Mouse (Mus musculus) limb, embryonic 14.5 days (tissue): ENCODE data around the gene Ube2d3. TPM values are rescaled to one million over a fixed set of nuclear protein-coding genes. Genes with fewer than 3 reads are reported as not detected.

Source experiments
- ATAC-seq: fragments of 200-750 bp; cut with Nextera tagmentation; 2 replicates; pipeline ENCODE4 v1.8.0; 2017; ENCODE audit warnings: low read depth, moderate number of reproducible peaks, moderate TSS enrichment; ENCODE audit not compliant: low FRiP score
- DNase-seq: peaks from one replicate; pipeline ENCODE4 v3.0.0-alpha.2; 2015; ENCODE audit warnings: low spot score
- H3K27ac ChIP-seq: fragments of 300-500 bp; sonication (generic); replicated peaks from 2 replicates; pipeline ENCODE4 v1.5.1; 2014; ENCODE audit warnings: low read depth, mild to moderate bottlenecking, low read length, moderate library complexity, mixed read lengths
- H3K27me3 ChIP-seq: fragments of 300-500 bp; sonication (generic); 2 replicates; pipeline ENCODE4 v1.6.1; 2014; ENCODE audit warnings: low read length, mixed read lengths; ENCODE audit not compliant: control insufficient read depth, insufficient read depth
- H3K36me3 ChIP-seq: fragments of 300-500 bp; sonication (generic); 2 replicates; pipeline ENCODE4 v1.6.1; 2014; ENCODE audit warnings: mild to moderate bottlenecking, low read length, moderate library complexity, mixed read lengths; ENCODE audit not compliant: control insufficient read depth, insufficient read depth
- H3K4me1 ChIP-seq: fragments of 300-500 bp; sonication (generic); 2 replicates; pipeline ENCODE4 v1.6.1; 2014; ENCODE audit warnings: antibody characterized with exemption, low read length, mixed read lengths; ENCODE audit not compliant: control insufficient read depth, insufficient read depth
- H3K4me2 ChIP-seq: fragments of 300-500 bp; sonication (generic); replicated peaks from 2 replicates; pipeline ENCODE4 v1.6.1; 2014; ENCODE audit warnings: low read depth, mild to moderate bottlenecking, low read length, moderate library complexity; ENCODE audit not compliant: severe bottlenecking
- H3K4me3 ChIP-seq: fragments of 300-500 bp; sonication (generic); replicated peaks from 2 replicates; pipeline ENCODE4 v1.5.1; 2014; ENCODE audit warnings: low read length
- H3K9ac ChIP-seq: fragments of 300-500 bp; sonication (generic); 2 replicates; pipeline ENCODE4 v1.6.1; 2014; ENCODE audit warnings: mild to moderate bottlenecking, low read depth, low read length, moderate library complexity; ENCODE audit not compliant: severe bottlenecking
- H3K9me3 ChIP-seq: fragments of 300-500 bp; sonication (generic); 2 replicates; pipeline ENCODE4 v1.6.1; 2016; ENCODE audit warnings: low read length; ENCODE audit not compliant: control insufficient read depth
- POLR2A ChIP-seq: fragments of 200-500 bp; IDR thresholded peaks from 2 replicates; pipeline ENCODE4 v1.8.0; 2012; ENCODE audit warnings: inconsistent platforms, mild to moderate bottlenecking, moderate library complexity, borderline replicate concordance; ENCODE audit not compliant: insufficient read depth, insufficient read length; ENCODE audit errors: extremely low read depth
- WGBS: fragments of 180-500 bp; shearing (Covaris S2); extraction: QIAGEN DNeasy Blood & Tissue Kit; methylation state at CpG from one replicate; pipeline ENCODE4 v1.1.7; 2014; 5-methylcytosine and 5-hydroxymethylcytosine counted together
- polyA plus RNA-seq, 2 experiments: library from polyadenylated mRNA; depleted of rRNA in 1 of 2; stranded (reverse) in 1 of 2; unstranded in 1 of 2; fragments of >200 nt; fragmentation: Nextera tagmentation in 1 of 2; extraction: Ambion mirVana in 1 of 2; gene quantifications; 2 replicates each; pipeline versions ENCODE4 v1.2.1 to v1.2.3; 2012 to 2014

Ube2d3 gene
- polyA plus RNA-seq, 2 experiments, result 376 to 518 TPM

- H3K9me3 ChIP-seq, result no peaks in the 10 kb centered on the region
- no peak within 1 kb of the TSS for H3K27ac ChIP-seq
- 3% methylated on average over 48 of the region's 48 CpGs for WGBS
- H3K27me3 ChIP-seq, result no peaks in the 10 kb centered on the region
- peak; percentile 11 for DNase-seq
- H3K4me1 ChIP-seq, result no peaks in the 10 kb centered on the region
- peak within 1 kb of the TSS; percentile 58 for H3K9ac ChIP-seq
- H3K4me2 ChIP-seq, result peak within 1 kb of the TSS; percentile 96
- peak; percentile 77 for ATAC-seq
- peak within 1 kb of the TSS; percentile 50 for H3K4me3 ChIP-seq
- TF ChIP-seq POLR2A, result no peak
- H3K36me3 ChIP-seq, result no peaks in the 10 kb centered on the region
Measured at GRCm38 (mm10) chr3:135485128-135485899, 47.4 kb downstream of the Ube2d3 start, which contains the start of gene Manba. TSS of gene Manba (plus strand) at chr3:135485611.

GRCm38 (mm10) chr3:135485900-135486241 is 47.9 kb downstream of the Ube2d3 start:
- WGBS, result 15% methylated on average over 9 of the region's 9 CpGs
- no peak for ATAC-seq
- H3K9ac ChIP-seq, result peak overlapping the region; percentile 58
- peak overlapping the region; percentile 50 for H3K4me3 ChIP-seq
- DNase-seq, result no peak
- no peak for TF ChIP-seq POLR2A
- H3K4me1 ChIP-seq, result no peaks in the 10 kb centered on the region
- H3K27me3 ChIP-seq, result no peaks in the 10 kb centered on the region
- H3K4me2 ChIP-seq, result peak overlapping the region; percentile 96
- H3K36me3 ChIP-seq, result no peaks in the 10 kb centered on the region
- no peaks in the 10 kb centered on the region for H3K9me3 ChIP-seq
- H3K27ac ChIP-seq, result no peak overlapping the region

GRCm38 (mm10) chr3:135486351-135486750 is 48.4 kb downstream of the Ube2d3 start:
- Histone ChIP-seq H3K4me2 (peak overlapping the region; percentile 96), H3K27ac (no peak overlapping the region), H3K27me3 (no peaks in the 10 kb centered on the region), H3K9ac (no peak overlapping the region), H3K4me3 (no peak overlapping the region; the same call in 1 of the 2 replicates), H3K4me1 (no peaks in the 10 kb centered on the region), H3K9me3 (no peaks in the 10 kb centered on the region), H3K36me3 (no peaks in the 10 kb centered on the region)
- no peak for TF ChIP-seq POLR2A
- 75% methylated on average over 5 of the region's 5 CpGs for WGBS
- no peak for DNase-seq
- no peak for ATAC-seq

GRCm38 (mm10) chr3:135487803-135488202 is 49.9 kb downstream of the Ube2d3 start:
- Histone ChIP-seq H3K9ac (no peak overlapping the region), H3K27me3 (no peaks in the 10 kb centered on the region), H3K27ac (no peak overlapping the region), H3K4me1 (no peaks in the 10 kb centered on the region), H3K4me3 (no peak overlapping the region), H3K4me2 (no peak overlapping the region), H3K9me3 (no peaks in the 10 kb centered on the region), H3K36me3 (no peaks in the 10 kb centered on the region)
- 88% methylated on average over 4 of the region's 4 CpGs for WGBS
- DNase-seq (no peak), ATAC-seq (no peak)
- TF ChIP-seq POLR2A, result no peak

GRCm38 (mm10) chr3:135489865-135490520 is 52.0 kb downstream of the Ube2d3 start:
- no peak for TF ChIP-seq POLR2A
- H3K9ac ChIP-seq, result no peak overlapping the region
- no peaks in the 10 kb centered on the region for H3K27me3 ChIP-seq
- no peak overlapping the region for H3K4me3 ChIP-seq
- DNase-seq (no peak), ATAC-seq (no peak)
- H3K4me1 ChIP-seq, result no peaks in the 10 kb centered on the region
- no peaks in the 10 kb centered on the region for H3K36me3 ChIP-seq
- H3K4me2 ChIP-seq, result no peak overlapping the region
- no peaks in the 10 kb centered on the region for H3K9me3 ChIP-seq
- WGBS, result 89% methylated on average over 5 of the region's 5 CpGs
- H3K27ac ChIP-seq, result no peak overlapping the region
